Mouse (Mus musculus): Measurements from ENCODE around the gene Cdh22.
A peak's percentile ranks its signal among the peaks of the same experiment; 100 is the strongest.

The Cdh22 gene

DNA sequence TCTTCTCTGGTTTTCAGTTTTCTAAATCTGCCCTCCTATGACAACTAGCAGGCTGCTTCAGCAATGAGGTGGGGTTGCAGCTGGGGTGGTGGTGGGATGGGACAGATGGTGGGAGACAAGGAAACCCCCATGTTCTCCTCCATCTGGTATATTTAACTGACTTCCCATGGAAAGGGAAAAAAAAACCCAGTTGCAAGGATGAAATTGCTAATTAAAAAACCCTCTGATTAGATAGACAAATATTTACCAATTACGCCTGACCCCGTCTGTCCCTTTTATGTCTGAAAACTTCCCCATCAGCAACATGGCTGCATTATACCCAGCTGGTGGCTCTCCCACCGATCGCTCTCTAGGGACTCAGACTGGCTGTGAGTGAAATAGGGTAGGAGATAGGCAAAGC, 148.0 kb downstream of the Cdh22 start:
- DNase-seq (ENCODE audit: low spot score) = no peak

DNA sequence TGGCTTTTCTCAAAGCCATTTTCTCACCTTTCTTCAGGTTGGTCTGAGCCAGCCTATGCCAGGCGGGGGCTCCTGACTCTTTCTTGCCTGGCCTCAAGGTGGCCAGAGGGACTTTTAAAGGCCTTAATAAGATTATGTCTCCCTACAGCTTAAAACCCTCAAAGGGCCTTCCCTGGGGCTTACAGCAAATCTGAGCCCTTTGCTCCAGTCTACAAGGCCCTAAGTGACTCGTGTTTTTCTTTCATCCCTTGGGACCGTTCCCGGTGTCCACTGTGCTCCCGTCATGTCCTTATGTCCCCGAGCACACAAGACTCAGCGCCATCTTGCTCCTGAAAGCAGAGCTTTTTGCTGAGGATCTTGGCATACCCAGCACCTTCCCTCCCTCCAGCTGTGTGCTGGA, 153.4 kb downstream of the Cdh22 start:
- DNase-seq (ENCODE audit: low spot score) = no peak

DNA sequence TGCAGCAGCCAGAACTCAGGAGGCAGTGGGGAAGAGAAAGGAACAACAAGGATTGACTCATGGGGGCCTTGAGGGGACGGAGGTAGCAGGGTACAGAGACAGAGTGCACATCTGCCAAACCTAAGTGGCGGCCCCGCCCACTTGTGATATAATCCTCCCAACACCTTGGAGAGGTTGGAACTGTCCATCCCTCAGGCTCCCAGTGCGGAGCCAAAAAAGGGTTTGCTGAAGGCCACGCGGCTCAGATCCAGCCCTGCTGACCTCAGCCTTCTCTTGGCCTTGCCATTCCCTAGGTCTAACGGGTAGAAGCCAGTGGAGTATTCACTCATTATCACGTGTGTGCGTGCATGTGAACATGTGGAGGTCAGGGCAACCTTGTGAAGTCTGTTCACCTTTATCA, 154.0 kb downstream of the Cdh22 start:
- DNase-seq (ENCODE audit: low spot score) = no peak

DNA sequence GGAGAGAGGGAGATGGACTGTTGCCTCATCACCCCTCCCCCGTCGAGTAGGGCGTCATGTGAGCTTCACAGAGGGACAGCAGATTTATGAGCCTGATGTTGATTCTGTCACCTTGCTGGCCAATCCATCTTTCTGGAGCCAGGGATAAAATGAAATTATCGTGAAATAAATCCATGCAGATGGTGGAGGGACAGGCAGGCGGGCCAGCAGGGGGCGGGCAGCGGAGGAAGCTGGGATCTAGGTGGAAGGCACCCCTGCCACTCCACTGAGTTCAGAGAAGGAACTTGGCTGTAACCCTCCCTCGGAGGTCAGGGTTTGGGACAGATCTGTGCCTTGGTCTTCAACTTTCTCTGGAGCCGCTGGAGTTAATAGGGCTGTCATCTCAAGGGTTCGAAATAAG, 156.0 kb downstream of the Cdh22 start:
- peak; percentile 42 for DNase-seq (ENCODE audit: low spot score)

- DNase-seq (ENCODE audit: low spot score) = no peak
Observed at GRCm38 (mm10) chr2:165078045-165078444, 156.6 kb downstream of the Cdh22 start.

DNA sequence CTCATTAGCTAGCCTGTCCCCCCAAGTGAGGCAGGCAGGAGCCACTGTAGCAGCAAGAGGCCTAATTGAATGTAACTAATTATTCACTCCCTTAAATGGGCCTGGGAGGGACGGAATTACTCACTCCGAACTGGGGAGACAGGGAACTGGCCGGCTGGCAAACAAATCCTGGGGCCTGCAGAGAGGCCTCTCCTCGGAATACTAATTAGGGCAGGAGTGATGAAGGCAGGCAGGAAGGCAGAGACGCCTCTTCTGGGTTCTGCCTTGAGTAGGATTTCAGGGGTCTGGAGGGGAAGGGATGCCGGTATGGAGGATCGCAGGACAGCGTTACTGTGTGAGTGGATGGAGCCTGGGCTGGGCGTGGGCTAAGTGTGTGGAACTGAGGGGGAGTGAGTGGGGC, 157.6 kb downstream of the Cdh22 start:
- DNase-seq (ENCODE audit: low spot score) = no peak

- peak; percentile 91 for DNase-seq (ENCODE audit: low spot score)
Observed at GRCm38 (mm10) chr2:165074937-165075336, 159.7 kb downstream of the Cdh22 start.

GRCm38 (mm10) chr2:165074081-165074884, 160.4 kb downstream of the Cdh22 start:
- no peak for DNase-seq (ENCODE audit: low spot score)

DNA sequence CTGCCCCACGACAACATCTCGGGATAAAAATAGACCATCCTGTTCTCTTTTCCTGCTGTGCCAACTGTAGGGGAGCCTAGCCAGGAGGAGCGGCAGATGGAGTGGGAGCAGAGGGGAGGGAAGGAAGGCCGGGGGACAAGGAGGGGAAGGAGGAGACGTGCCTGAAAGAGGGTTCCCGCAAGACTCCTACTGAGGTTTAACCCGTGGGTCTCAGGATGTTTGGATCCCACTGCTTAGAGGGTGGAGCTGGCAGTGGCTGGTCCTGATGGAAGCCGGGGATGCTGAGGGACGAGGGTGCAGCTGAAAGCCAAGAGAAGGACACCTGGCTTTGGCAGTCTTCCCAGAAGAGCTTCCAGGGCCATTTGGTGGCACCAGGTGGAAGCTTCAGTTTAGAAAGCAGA, 161.3 kb downstream of the Cdh22 start:
- no peak for DNase-seq (ENCODE audit: low spot score)

- peak; percentile 77 for DNase-seq (ENCODE audit: low spot score)
Observed at GRCm38 (mm10) chr2:165070096-165070816, 164.4 kb downstream of the Cdh22 start.

GRCm38 (mm10) chr2:165068806-165069205, 165.8 kb downstream of the Cdh22 start:
- no peak for DNase-seq (ENCODE audit: low spot score)

DNA sequence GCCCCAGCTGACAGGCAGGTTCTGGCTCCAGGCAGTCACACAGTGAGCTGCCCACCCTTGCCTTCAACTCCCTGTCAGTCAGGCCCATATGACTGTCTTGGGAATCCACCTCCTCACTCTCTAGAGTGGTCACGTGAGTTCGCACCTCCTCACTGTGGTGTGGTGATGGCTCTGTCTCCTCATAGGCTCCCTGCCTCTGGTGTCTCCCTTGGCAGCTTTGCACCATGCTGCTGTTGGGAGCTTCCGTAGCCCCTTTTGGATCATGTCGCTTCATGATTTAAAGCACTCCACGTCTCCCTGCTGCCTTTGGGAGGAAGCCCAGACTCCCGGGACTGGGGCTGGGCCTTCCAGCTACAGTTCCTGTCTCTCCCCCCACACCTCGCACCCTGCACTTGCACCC, 170.2 kb downstream of the Cdh22 start:
- no peak for DNase-seq (ENCODE audit: low spot score)

GRCm38 (mm10) chr2:165061638-165062433, 172.8 kb downstream of the Cdh22 start:
- DNase-seq (ENCODE audit: low spot score) = no peak
